Mouse (Mus musculus) frontal cortex, postnatal 25 days (tissue): ENCODE measurements around the gene Cpb2.

ENCODE experiments used
- DNase-seq, 2 experiments: peaks; one replicate each; pipeline ENCODE4 v3.0.0; 2022; ENCODE audit warnings: low spot score in 2 of 2

The Cpb2 gene

GRCm38 (mm10) chr14:75246024-75247000, 4.2 kb downstream of the Cpb2 start:
- DNase-seq = no peak

GRCm38 (mm10) chr14:75250432-75250831, 8.3 kb downstream of the Cpb2 start:
- DNase-seq = no peak

GRCm38 (mm10) chr14:75256521-75256920, 14.4 kb downstream of the Cpb2 start:
- no peak for DNase-seq

GRCm38 (mm10) chr14:75269531-75269930, 27.4 kb downstream of the Cpb2 start:
- no peak for DNase-seq

GRCm38 (mm10) chr14:75279716-75280115, 37.6 kb downstream of the Cpb2 start:
- DNase-seq = no peak

- no peak for DNase-seq
These were observed 38.3 kb downstream of the Cpb2 start for GRCm38 (mm10) chr14:75280406-75280805.

GRCm38 (mm10) chr14:75283609-75284192, 41.6 kb downstream of the Cpb2 start:
- no peak for DNase-seq

- DNase-seq = peak; percentile 90 to 93
These were observed 42.3 kb downstream of the Cpb2 start, which contains the start of gene Zc3h13 for GRCm38 (mm10) chr14:75284193-75284915. Gene Zc3h13, plus strand, starts transcription at chr14:75284373.

- no peak for DNase-seq
These were observed 59.0 kb downstream of the Cpb2 start for GRCm38 (mm10) chr14:75301081-75301480.

GRCm38 (mm10) chr14:75303807-75304206, 61.7 kb downstream of the Cpb2 start:
- DNase-seq = no peak

- DNase-seq = no peak
These were observed 65.8 kb downstream of the Cpb2 start for GRCm38 (mm10) chr14:75307855-75308254.

- no peak for DNase-seq
These were observed 67.4 kb downstream of the Cpb2 start for GRCm38 (mm10) chr14:75309336-75309992.

- DNase-seq = no peak
These were observed 72.4 kb downstream of the Cpb2 start for GRCm38 (mm10) chr14:75314484-75314883.

- no peak for DNase-seq
These were observed 76.6 kb downstream of the Cpb2 start for GRCm38 (mm10) chr14:75318736-75319135.

- no peak for DNase-seq
These were observed 78.2 kb downstream of the Cpb2 start for GRCm38 (mm10) chr14:75320269-75320668.

GRCm38 (mm10) chr14:75323354-75323753, 81.3 kb downstream of the Cpb2 start:
- no peak for DNase-seq

GRCm38 (mm10) chr14:75328062-75328461, 86.0 kb downstream of the Cpb2 start:
- DNase-seq = no peak

GRCm38 (mm10) chr14:75330621-75331020, 88.5 kb downstream of the Cpb2 start:
- no peak for DNase-seq
